Mouse (Mus musculus) small intestine, adult 2 months (tissue): Measurements from ENCODE around the gene Myo5a.

Experiments used
- CTCF ChIP-seq: fragments of 200-500 bp; IDR thresholded peaks from 2 replicates; pipeline ENCODE4 v1.5.1; 2012; ENCODE audit warnings: low read depth, mild to moderate bottlenecking, control low read depth, inconsistent platforms, low read length, moderate library complexity, mixed read lengths; ENCODE audit not compliant: insufficient replicate concordance, insufficient read length; ENCODE audit errors: extremely low read depth
- POLR2A ChIP-seq: fragments of 200-500 bp; IDR thresholded peaks from 2 replicates; pipeline ENCODE4 v1.6.1; 2012; ENCODE audit warnings: low read depth, mild to moderate bottlenecking, control low read depth, inconsistent platforms, low read length, moderate library complexity

- no peak for TF ChIP-seq POLR2A
- TF ChIP-seq CTCF: no peak
These were observed 200.7 kb downstream of the Myo5a start for GRCm38 (mm10) chr9:75271539-75271938.
